Mouse (Mus musculus): ENCODE measurements around the gene Hgf.

Hgf gene

DNA sequence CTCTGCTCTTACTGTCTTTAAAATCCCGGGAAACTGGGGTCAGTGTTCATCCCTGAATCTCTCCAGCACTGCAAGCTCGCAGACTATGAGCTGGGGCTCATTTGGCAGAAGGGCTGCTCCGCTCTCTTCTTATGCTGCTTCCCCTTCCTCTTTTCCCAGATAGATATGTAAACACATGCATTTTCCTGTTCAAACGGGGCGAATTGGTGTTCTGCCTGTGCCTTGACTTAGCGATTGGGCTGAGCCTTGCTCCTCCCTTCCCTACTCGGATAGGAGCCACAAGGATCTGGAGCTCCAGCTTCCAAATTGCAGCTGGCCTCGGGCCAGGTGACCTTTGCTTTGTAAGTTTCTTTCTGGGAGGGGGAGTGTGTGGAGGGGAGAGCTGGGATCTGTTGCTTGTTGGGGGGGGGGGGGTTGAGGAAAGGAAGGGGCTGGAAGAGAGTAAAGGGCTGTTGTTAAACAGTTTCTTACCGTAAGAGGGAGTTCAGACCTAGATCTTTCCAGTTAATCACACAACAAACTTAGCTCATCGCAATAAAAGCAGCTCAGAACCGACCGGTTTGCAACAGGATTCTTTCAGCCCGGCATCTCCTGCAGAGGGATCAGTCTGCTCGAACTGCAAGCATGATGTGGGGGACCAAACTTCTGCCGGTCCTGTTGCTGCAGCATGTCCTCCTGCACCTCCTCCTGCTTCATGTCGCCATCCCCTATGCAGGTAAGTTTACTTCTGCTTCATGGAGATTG lies at the start of gene Hgf:
Hgf (plus strand) TSS at position 192 of the 744 bp plus-strand sequence.
- no peak for DNase-seq (ENCODE audit: low read depth, low spot score)

DNA sequence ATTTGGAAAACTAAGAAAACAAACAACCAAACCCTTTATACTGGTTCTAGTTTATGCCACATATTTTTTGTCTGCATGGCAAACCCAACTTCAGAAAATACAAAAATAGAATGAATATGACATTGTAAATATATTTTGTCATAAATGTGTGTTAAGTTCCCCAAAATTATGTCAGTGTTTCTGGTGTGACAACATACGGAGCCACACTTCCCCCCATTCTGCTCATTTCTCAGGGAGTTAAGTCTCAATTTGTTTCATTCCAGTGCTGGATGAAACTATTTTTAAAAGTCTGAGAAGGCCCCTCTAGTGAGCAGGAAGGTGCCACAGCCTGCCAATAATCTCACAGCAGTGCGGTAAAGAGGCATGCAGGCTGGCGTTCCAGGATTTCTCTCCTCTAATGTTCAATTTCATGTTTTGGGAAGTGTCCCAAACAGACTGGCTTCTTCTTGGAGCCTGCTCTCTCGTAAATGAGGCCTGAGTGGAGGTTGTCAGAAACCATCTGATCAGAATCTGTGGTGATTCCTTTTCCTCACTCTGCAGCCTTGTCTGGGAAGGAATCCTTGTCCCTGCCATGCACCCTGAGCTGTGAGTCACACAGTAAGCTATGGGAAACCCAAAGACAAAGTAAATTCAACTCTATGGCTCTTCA lies 46.5 kb upstream of the Hgf start:
- DNase-seq (ENCODE audit: low read depth, low spot score) = peak; percentile 36

DNA sequence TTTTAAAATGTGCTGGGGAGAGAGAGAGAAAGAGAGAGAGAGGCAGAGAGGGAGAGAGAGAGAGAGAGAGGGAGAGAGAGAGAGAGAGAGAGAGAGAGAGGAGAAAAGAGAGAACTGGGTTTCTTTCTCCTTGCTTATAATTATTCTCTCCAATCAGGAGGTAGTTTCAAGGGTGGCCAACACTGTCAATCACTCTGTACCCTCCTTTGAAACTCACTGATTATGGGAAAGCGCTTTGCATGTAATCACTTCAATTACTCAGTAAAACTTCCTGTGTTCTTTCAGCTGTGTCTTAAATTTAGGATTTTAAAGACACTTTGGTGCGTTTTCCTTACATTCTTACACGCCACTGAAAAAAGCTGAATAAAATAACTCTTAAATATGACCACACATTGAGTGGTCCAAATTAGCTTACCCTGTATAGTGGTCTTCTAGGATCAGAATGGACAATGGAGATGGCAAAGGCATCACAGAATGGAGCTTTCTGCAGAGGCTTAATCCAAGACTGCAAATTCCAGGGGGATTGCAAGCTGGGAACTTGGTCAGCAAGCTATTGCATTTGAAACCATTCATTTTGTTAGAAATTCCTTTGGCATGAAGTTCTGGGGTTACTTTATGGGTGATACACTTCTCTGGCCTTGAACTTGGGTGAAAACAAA lies 21.5 kb upstream of the Hgf start:
- DNase-seq (ENCODE audit: low read depth, low spot score) = no peak

DNA sequence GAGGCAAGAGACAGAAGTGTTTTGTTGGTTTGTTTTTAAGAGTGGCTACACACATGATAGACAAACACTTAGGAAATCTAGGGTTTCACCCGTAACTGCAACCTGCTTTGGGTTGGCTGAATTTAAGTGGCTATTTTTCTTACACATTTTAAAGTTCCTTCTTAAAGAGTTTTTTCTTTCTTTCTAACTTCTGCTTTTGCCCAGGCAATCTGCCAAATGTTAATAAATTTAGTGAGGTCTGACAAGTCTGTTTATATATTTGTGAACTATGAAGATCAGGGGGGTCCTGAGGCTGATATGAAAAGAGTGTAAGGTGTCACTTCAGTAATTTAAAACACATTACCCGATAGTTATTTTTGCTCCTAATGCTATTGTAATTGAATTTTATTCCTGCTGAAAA lies 15.2 kb upstream of the Hgf start:
- DNase-seq (ENCODE audit: low read depth, low spot score) = no peak

DNA sequence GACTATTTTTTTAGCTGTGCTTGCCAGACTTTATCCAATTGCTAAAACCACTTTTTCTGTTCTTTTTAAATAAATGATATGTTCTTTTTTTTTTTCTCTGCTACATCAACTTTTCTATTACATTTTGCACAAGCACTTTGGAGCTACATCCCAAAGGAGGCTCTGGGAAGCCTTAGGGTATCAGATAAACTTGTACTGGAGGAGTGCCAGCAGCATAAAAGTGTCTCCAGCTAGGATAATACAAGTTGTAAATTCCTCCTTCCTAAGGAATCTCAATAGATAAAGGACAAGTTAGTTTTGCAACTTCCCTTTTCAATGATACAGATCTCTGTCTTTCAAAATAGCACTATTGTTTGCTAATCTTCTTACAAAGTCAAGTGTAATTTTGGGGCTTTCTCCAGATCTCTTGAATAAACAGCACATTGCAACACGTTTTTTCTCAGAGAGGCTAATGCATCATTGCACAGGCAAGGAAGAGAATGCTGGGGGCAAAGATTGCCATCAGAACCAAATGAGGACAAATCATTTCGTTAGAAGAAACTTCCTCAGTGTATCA lies 11.7 kb upstream of the Hgf start:
- no peak for DNase-seq (ENCODE audit: low read depth, low spot score)

DNA sequence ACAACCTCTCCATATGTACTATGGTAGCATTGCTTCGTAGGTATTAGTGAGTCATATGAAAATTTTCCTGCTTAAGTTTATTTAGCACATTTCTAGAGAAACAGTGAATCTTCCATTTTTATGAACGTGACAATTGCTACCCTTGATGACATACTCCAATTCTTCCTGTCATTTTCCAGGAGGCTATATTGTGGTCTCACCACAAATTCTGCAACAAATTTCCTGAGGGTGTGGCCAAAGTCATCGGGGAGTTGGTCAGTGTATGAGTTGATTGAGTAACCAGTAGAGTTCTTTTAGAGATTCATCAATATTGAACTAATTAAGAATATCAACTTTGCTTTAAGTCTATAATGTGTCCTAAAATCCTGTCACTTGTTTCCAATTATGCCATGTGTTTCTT lies 5.8 kb upstream of the Hgf start:
- no peak for DNase-seq (ENCODE audit: low read depth, low spot score)

DNA sequence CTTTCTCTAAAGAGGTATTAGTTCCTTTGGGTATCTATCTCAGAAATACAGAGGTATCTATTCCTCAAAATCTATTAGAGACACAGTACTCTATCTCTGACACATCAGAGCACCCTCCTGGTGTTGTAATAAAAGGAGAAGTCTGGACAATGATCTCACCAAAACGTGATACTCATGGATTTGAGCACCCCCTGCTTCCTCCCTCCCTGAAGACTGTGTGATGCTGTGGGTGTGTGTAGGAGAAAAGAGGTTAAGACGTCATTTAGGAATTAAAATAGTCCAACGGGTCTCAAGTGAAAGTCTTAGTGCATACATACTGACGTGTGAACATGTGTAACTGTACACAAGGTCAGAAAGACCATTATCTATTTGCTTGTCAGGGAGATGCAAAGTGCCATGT lies 648 bp upstream of the Hgf start:
- DNase-seq (ENCODE audit: low read depth, low spot score) = no peak

DNA sequence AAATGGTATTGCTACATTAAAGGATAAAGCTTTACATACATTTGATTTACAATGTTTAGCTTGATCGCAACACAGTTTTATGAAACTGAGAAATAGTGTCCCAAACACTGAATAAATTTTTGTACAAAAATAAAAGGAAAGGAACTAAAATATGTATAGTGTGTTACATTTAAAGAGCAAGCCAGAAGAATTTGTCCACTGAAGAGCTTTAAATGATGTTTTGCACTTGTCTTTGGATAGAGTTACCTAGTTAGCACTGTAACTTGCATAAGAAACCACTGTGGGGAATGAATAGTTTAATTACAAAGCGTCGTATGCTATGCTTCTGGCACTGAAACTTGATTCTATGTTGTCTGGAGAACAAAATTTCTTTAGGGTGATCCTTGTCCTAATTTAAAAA lies 7.0 kb downstream of the Hgf start:
- DNase-seq (ENCODE audit: low read depth, low spot score) = no peak

DNA sequence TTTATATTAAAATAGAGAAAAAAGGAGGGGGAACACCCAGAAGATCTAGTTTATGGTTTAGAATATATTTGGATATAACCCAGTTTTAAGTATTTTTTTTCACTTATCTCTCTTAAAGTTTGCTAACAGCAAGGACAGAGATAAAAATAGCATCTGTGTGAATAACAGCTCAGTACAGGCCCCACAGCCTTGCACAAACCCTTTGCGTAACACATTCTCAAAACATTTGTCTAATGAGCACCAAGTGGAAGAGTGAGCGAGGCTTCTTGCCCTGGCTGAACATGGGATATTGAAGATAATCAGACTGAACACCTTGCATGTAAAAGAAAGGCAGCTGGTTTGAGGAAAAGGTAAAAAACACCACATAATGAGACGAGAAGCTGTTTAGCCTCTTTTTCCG lies 15.7 kb downstream of the Hgf start:
- no peak for DNase-seq (ENCODE audit: low read depth, low spot score)

DNA sequence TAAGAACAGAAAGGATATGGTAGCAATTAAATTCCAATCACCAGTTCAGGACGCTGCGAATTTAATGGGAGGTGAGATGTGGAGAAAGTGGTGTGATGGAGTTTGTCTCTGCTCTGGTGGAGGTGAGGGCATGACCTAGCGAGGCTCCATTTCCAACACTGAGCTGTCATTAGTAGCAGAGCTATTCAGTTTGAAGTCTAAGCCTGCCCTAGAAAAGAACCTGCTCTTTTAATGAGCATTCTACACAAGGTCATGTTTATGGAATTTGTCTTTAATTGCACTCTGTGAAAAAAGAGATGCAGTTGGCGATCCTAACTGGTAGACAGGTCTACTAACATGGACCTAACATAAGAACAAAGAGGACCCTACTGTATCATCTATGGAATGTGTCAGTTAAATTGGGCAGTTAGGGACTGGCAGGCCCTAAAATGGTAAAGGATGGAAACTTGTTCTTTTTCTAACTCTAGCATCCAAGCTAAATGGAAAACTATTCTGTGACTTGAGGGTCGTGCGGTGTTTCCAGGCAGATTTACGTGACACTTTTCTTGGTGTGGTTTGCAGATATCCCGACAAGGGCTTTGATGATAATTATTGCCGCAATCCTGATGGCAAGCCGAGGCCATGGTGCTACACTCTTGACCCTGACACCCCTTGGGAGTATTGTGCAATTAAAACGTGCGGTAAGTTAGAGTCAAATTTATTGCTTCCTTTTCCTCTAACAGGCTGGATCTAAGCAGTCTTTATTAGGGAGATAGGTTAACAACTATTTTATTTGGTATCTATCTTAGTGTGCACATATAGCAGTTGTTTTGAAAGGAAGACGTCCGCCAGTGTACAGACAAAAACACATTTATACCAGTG lies 24.8 kb downstream of the Hgf start:
- no peak for DNase-seq (ENCODE audit: low read depth, low spot score)

DNA sequence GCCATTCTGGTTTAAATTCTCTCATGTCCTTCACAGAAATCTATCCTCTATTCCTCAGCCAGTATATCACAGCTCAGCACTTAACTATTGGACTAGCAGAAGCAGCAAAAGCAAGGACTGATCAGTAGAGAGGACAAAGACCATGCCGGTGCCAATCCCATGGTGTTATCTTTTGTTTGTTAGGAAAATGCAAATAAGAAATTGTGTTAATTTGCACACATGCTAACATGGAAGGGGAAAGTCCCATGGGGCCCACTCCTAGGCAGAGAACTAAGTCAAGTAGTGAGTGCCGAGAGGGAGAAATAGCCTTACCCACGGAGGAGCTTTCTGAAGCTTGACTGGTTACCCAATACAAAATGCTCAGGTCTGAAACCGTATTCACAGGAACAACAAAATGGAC lies 42.4 kb downstream of the Hgf start:
- no peak for DNase-seq (ENCODE audit: low read depth, low spot score)

DNA sequence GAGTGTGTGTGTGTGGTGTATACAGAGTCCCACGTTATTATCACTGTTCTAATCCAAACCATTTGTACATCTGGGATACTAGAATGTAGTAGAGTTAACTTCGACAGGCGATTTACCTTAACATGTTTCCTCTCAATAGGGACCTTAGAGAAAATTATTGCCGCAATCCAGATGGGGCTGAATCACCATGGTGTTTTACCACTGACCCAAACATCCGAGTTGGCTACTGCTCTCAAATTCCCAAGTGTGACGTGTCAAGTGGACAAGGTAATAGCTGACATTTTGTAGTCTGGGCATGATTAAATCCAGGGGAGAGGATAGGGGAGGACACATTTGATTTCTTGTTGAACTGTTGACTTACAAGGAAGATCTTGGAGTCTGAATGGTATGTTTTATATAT lies 44.7 kb downstream of the Hgf start:
- DNase-seq (ENCODE audit: low read depth, low spot score) = no peak

DNA sequence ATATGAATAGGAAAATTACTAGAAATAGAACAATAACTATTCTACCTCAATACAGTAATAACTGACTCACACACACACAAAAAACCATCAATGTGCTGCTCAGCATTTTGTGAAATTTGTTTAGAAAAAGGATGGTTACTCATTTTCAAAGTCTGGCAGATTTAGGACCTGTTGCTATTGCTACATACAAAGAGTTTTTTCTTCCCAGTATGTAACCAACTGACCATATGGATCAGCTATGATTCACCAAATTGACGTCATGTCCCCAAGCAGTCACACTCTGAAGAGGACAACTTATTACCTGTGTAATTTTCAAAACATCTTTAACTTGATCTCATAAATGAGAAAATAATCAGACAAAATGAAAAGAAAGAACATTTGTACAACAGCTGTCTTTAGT lies 48.2 kb downstream of the Hgf start:
- DNase-seq (ENCODE audit: low read depth, low spot score) = no peak

DNA sequence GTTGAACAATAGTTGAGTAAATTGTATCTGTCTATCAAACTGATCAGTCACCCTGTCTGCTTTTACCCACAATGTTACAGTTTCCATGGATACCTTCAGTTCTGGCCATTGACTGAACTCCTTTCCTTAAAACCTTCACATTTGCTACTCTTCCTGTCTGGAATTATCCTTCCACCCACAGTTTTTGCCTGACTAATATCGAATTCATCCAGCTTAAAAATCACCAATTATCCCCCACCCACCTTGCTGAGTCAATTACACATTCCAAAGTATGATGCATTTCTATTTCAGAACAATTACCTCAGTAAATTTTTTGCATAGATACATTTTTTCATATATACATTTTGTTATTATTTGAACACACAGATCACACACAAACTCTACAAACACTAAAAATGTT lies 79.7 kb downstream of the Hgf start:
- no peak for DNase-seq (ENCODE audit: low read depth, low spot score)

DNA sequence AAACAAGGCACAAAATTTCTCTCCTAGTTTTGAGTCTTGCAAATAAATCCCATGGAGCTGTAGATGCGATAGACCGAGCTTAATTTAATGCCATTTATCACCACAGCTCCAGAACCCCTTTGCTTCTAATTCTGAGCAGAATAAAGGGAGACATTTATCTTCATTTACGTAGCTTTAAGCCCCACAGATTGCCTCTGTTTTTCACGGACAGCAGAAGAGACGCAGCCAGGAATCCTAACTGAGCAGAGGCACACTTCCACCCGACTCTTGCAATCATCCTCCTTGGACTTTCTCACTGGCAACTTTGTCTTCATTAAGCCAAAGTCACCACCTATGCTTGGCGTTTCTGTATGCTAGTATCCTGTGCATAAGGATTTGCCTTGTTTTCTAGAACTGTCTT lies 93.1 kb downstream of the Hgf start:
- no peak for DNase-seq (ENCODE audit: low read depth, low spot score)

DNA sequence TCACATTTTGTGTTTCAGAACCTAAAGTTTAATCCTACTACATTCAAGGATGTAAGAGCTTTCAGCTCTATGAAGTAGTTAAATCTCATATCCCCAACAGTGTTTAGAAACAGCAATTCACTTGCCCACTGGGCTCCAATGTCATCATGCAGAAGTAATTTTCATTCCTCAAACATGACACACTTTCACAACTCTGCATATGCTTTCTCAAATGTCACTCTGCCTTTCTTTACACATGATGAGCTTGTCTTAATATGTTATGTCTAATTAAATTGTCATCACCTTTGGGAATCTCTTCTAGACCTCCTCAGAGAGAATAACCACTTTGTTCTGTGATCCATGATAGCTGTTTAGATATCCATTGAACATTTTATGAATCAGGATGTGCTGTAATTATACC lies 94.4 kb downstream of the Hgf start:
- DNase-seq (ENCODE audit: low read depth, low spot score) = no peak

DNA sequence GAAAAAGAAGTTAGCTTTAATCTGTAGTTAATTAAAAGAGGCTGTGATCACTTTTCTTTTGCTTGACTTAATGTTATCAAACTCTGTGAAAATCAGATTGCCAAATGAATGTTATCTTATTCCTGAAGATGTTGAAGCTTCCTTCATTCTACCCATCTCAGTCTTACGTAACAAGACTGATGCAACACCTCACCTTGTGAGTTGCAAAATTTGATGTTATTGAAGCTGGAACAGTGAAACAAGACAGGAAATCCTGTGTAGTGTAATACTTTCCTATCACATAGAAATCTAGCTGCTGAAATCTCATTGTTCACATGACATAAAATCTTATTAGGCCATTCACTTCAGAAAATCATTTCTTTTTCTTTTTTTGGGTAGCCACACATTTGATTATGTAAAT lies 96.9 kb downstream of the Hgf start:
- DNase-seq (ENCODE audit: low read depth, low spot score) = no peak

DNA sequence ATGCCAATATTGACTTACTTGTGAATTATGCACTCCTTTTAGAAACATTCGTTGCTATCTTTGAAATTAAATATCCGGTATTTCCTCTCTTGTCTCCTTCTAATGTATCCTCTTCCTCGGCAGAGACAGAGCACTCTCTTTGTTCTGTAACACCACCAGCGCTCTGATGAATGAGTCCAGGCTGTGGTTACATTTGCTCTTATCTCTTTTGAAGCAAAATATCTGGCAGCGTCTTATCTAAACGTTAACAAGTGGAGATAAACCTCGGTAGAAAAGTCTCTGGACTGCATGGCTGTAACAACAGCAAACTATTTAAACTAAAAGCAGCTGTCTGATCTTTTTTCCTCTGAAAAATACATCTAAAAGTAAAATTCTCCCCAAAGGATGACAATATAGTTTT lies 100.7 kb downstream of the Hgf start:
- DNase-seq (ENCODE audit: low read depth, low spot score) = no peak

All from brain, embryonic 18.5 days (tissue).